ENCODE assay signal across 16 mouse cellular contexts in the genomic region with DNA sequence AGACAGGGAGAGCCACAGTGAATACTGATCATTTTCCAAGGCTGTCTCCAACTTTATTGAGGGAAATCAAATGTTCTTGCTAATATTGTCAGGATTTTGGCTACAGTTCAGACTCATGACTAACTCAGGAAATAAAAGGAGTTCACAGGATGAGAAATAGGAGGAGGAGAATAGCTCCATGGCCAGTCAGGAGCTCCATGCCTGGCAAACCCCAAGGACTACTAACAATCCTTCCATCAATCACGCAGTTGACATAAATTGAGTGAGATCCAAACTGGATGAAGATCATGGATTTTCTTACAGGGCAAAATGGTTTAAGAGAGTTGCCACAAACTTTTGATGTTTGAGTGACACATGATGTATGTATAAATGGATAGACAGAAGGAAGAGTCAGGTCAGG.
"Had no signal": no experiment of that assay in that cellular context is flagged by ENCODE, and none has a peak within 500 bp of the region (broad histone marks: within the 10 kb centered on the region; RNA-seq: fewer than 3 reads in every experiment).

No protein-coding gene starts in this region.

- DNase-seq: kidney, adult 9 months; kidney, postnatal 14 days; kidney, postnatal 4 days; layer of hippocampus, adult 9-11 months; layer of hippocampus, postnatal 36 days; left cerebral cortex, postnatal 4 days; liver, postnatal 0 days; lung, postnatal 14 days; lung, postnatal 4 days; midbrain, embryonic 14.5 days; right cerebral cortex, adult 18-20 months; right cerebral cortex, postnatal 14 days; right cerebral cortex, postnatal 4 days; thymus, adult 2 months; thymus, postnatal 14 days; thymus, postnatal 4 days had no signal
